Comparison of ENCODE assay signal across 32 mouse cellular contexts in genomic region chr5:17508038-17508437, GRCm38 (mm10). TPM values are rescaled to one million over a fixed set of nuclear protein-coding genes. Genes with fewer than 3 reads are reported as not detected.
DNase-seq lines count a peak whose midpoint lies in the region; ATAC-seq and TF ChIP-seq lines count a peak whose summit lies in the region.
"Had no signal": no experiment of that assay in that cellular context is flagged by ENCODE, and none has a peak within 500 bp of the region (broad histone marks: within the 10 kb centered on the region; RNA-seq: fewer than 3 reads in every experiment).

No protein-coding gene starts in this region.

- no peak overlapping the region for H3K9ac ChIP-seq in kidney, postnatal 0 days (ENCODE audit: low read depth, low read length)
- H3K9ac ChIP-seq: heart, embryonic 15.5 days; hindbrain, embryonic 13.5 days; kidney, embryonic 15.5 days; liver, postnatal 0 days; stomach, embryonic 15.5 days had no signal

- no peaks in the 10 kb centered on the region for H3K27me3 ChIP-seq in kidney, postnatal 0 days (ENCODE audit: insufficient read depth, low read length)
- H3K27me3 ChIP-seq: heart, embryonic 15.5 days; hindbrain, embryonic 13.5 days; kidney, embryonic 15.5 days; stomach, embryonic 15.5 days had no signal

- H3K4me1 ChIP-seq in kidney, postnatal 0 days (replicated peaks; ENCODE audit: insufficient read depth, low read length): no peaks in the 10 kb centered on the region
- H3K4me1 ChIP-seq: embryonic facial prominence, embryonic 10.5 days; forebrain, embryonic 10.5 days; heart, embryonic 15.5 days; hindbrain, embryonic 13.5 days; kidney, embryonic 15.5 days; limb, embryonic 10.5 days; midbrain, embryonic 10.5 days; stomach, embryonic 15.5 days had no signal

- ATAC-seq in kidney, postnatal 0 days (replicated peaks; ENCODE audit: low FRiP score, low read depth): no peak
- peak; percentile 55; the same call in 1 of the 2 replicates for ATAC-seq in megakaryocyte progenitor cell, adult 5-6 weeks (replicated peaks; ENCODE audit: poor library complexity)
- ATAC-seq: liver, postnatal 0 days had no signal

- DNase-seq in kidney, postnatal 0 days (ENCODE audit: low spot score): no peak
- no peak for DNase-seq in kidney, adult 8-10 months
- DNase-seq in A20 (ENCODE audit: low read depth, low spot score): peak; percentile 1
- peak; percentile 8 for DNase-seq in ES-CJ7 (ENCODE audit: low read depth, low spot score)
- no peak for DNase-seq in left cerebral cortex, adult 9 months (ENCODE audit: low spot score in 2 of 2)
- DNase-seq in heart, adult 9 months (ENCODE audit: low spot score in 2 of 2): no peak
- DNase-seq: adrenal gland, adult 8-10 months; cerebellum, adult 11-12 months; cerebellum, postnatal 10 days; gastrocnemius, postnatal 25 days; heart, postnatal 36 days; layer of hippocampus, adult 9-11 months; liver, postnatal 0 days; lung, postnatal 14 days had no signal

- no peaks in the 10 kb centered on the region for H3K9me3 ChIP-seq in kidney, postnatal 0 days (replicated peaks; ENCODE audit: low read length)
- H3K9me3 ChIP-seq: embryonic facial prominence, embryonic 10.5 days; forebrain, embryonic 10.5 days; heart, embryonic 15.5 days; hindbrain, embryonic 13.5 days; kidney, embryonic 15.5 days; limb, embryonic 10.5 days; midbrain, embryonic 10.5 days; stomach, embryonic 15.5 days had no signal

- H3K4me3 ChIP-seq in kidney, postnatal 0 days (replicated peaks; ENCODE audit: low read depth, low read length): no peak overlapping the region
- H3K4me3 ChIP-seq: embryonic facial prominence, embryonic 10.5 days; forebrain, embryonic 10.5 days; heart, embryonic 15.5 days; hindbrain, embryonic 13.5 days; kidney, embryonic 15.5 days; left cerebral cortex, adult 2 months; limb, embryonic 10.5 days; midbrain, embryonic 10.5 days; stomach, embryonic 15.5 days had no signal

- no peak overlapping the region for H3K4me2 ChIP-seq in kidney, postnatal 0 days (ENCODE audit: low read length)
- H3K4me2 ChIP-seq: heart, embryonic 15.5 days; hindbrain, embryonic 13.5 days; kidney, embryonic 15.5 days; liver, embryonic 11.5 days; stomach, embryonic 15.5 days had no signal

- H3K36me3 ChIP-seq in kidney, postnatal 0 days (ENCODE audit: insufficient read depth, low read length): no peaks in the 10 kb centered on the region
- H3K36me3 ChIP-seq: embryonic facial prominence, embryonic 10.5 days; forebrain, embryonic 10.5 days; heart, embryonic 15.5 days; hindbrain, embryonic 13.5 days; kidney, embryonic 15.5 days; limb, embryonic 10.5 days; midbrain, embryonic 10.5 days; stomach, embryonic 15.5 days had no signal

- no peak overlapping the region for H3K27ac ChIP-seq in kidney, postnatal 0 days
- H3K27ac ChIP-seq: embryonic facial prominence, embryonic 10.5 days; forebrain, embryonic 10.5 days; heart, embryonic 15.5 days; hindbrain, embryonic 13.5 days; kidney, embryonic 15.5 days; left cerebral cortex, adult 2 months; limb, embryonic 10.5 days; midbrain, embryonic 10.5 days; stomach, embryonic 15.5 days had no signal

- TF ChIP-seq CTCF in kidney, postnatal 0 days (IDR thresholded peaks at IDR 0.05; ENCODE audit: low read depth): peak; percentile 8; the same call in 1 of the 2 replicates

- 83% methylated on average over 3 of the region's 3 CpGs for WGBS in kidney, postnatal 0 days

RNA-seq across cellular contexts. Expression of gene Speer4f1, which starts 32.1 kb away (rescaled TPM):
- polyA plus RNA-seq in kidney, postnatal 0 days (2015; fragmentation: Nextera tagmentation; extraction: Ambion mirVana): not detected in 2 replicates
- total RNA-seq in megakaryocyte progenitor cell, adult 5-6 weeks (2015): not detected in 2 replicates
- total RNA-seq in megakaryocyte progenitor cell, adult 5-6 weeks (2017): not detected in 2 replicates
- total RNA-seq: adrenal gland, adult 8-10 months; gastrocnemius, postnatal 25 days; heart, adult 8-10 months; heart, postnatal 36 days; left cerebral cortex, adult 2 months; monocyte, adult 5-6 weeks; neutrophil, adult 5-6 weeks had no signal
- polyA plus RNA-seq: C2C12; cortical plate, adult 2 months; embryonic facial prominence, embryonic 10.5 days; forebrain, embryonic 10.5 days; heart, embryonic 15.5 days; hindbrain, embryonic 13.5 days; kidney, embryonic 15.5 days; large intestine, adult 2 months; limb, embryonic 10.5 days; liver, embryonic 11.5 days; liver, postnatal 0 days; midbrain, embryonic 10.5 days; stomach, embryonic 15.5 days; thymus, postnatal 0 days had no signal

Comparison
In these comparisons a context has a peak if more than half of its experiments do, and no peak if none do; other contexts are left out.
1. DNase-seq: peak in A20 (single experiment) and ES-CJ7 (single experiment); none in kidney, postnatal 0 days (single experiment), kidney, adult 8-10 months (0 of 2), left cerebral cortex, adult 9 months (0 of 2) and heart, adult 9 months (0 of 2).